Mouse (Mus musculus) heart, adult 18-20 months (tissue): Measurements from ENCODE around the gene Clpp. TPM values are rescaled to one million over a fixed set of nuclear protein-coding genes. Genes with fewer than 3 reads are reported as not detected.

ENCODE experiments used
- DNase-seq, 2 experiments: peaks; one replicate each; pipeline ENCODE4 v3.0.0; 2021 to 2022; ENCODE audit warnings: mixed read lengths in 1 of 2
- long read RNA-seq, 2 experiments: library from polyadenylated mRNA; stranded (forward); transcript quantifications; one replicate each; pipeline ENCODE4 v2.0.0; 2021
- total RNA-seq, 2 experiments: library from RNA; stranded (reverse); gene quantifications; 2 replicates each; pipeline ENCODE4 v1.2.3; 2021

Gene Clpp
- 10 to 100 TPM; 80.9 to 83.1 TPM for total RNA-seq
- long read RNA-seq, experiment 1, transcript Clpp-201 (6 exons, 983 nt) = major isoform, 94 of 101 reads
- long read RNA-seq, experiment 1, partial matches to known transcripts = 7 of 101 reads
- long read RNA-seq, experiment 1, other reads (novel, unspliced or antisense) = 0 of 101 reads
- long read RNA-seq, experiment 2, transcript Clpp-201 (6 exons, 983 nt) = major isoform, 62 of 66 reads
- long read RNA-seq, experiment 2, partial matches to known transcripts = 2 of 66 reads
- long read RNA-seq, experiment 2, other reads (novel, unspliced or antisense) = 1 of 66 reads

- DNase-seq = peak; percentile 98
Measured at GRCm38 (mm10) chr17:56990115-56990746, at the start of gene Clpp. Gene Clpp (plus strand): TSS chr17:56990305.

GRCm38 (mm10) chr17:56950915-56951314, 39.2 kb upstream of the Clpp start:
- DNase-seq = peak; percentile 48 to 82

GRCm38 (mm10) chr17:56952639-56953038, 37.5 kb upstream of the Clpp start:
- DNase-seq = no peak

GRCm38 (mm10) chr17:56954871-56955270, 35.2 kb upstream of the Clpp start:
- DNase-seq = no peak

GRCm38 (mm10) chr17:56957763-56958429, 32.2 kb upstream of the Clpp start:
- DNase-seq = peak in 1 of 2 experiments; percentile 15

GRCm38 (mm10) chr17:56958667-56959066, 31.4 kb upstream of the Clpp start:
- DNase-seq = no peak

- DNase-seq = no peak
Measured at GRCm38 (mm10) chr17:56961880-56962279, 28.2 kb upstream of the Clpp start.

GRCm38 (mm10) chr17:56962642-56963405, 27.3 kb upstream of the Clpp start:
- no peak for DNase-seq

- no peak for DNase-seq
Measured at GRCm38 (mm10) chr17:56963646-56964045, 26.5 kb upstream of the Clpp start.

- DNase-seq = no peak
Measured at GRCm38 (mm10) chr17:56969321-56969720, 20.8 kb upstream of the Clpp start.

GRCm38 (mm10) chr17:56970081-56970480, 20.0 kb upstream of the Clpp start:
- no peak for DNase-seq

GRCm38 (mm10) chr17:56973956-56974707, 16.0 kb upstream of the Clpp start:
- no peak for DNase-seq

- DNase-seq = no peak
Measured at GRCm38 (mm10) chr17:56974708-56975240, 15.3 kb upstream of the Clpp start.

- no peak for DNase-seq
Measured at GRCm38 (mm10) chr17:56975391-56975790, 14.7 kb upstream of the Clpp start.

- DNase-seq = no peak
Measured at GRCm38 (mm10) chr17:56976531-56977390, 13.3 kb upstream of the Clpp start.

- no peak for DNase-seq
Measured at GRCm38 (mm10) chr17:56979524-56979923, 10.6 kb upstream of the Clpp start.

- no peak for DNase-seq
Measured at GRCm38 (mm10) chr17:56981049-56981448, 9.1 kb upstream of the Clpp start.

GRCm38 (mm10) chr17:56982013-56982412, 8.1 kb upstream of the Clpp start, which contains the start of gene Acer1:
Gene Acer1 (minus strand): TSS chr17:56982126.
- DNase-seq = no peak

GRCm38 (mm10) chr17:56984886-56985285, 5.2 kb upstream of the Clpp start:
- DNase-seq = no peak

GRCm38 (mm10) chr17:56985656-56986055, 4.4 kb upstream of the Clpp start:
- DNase-seq = no peak
